Mouse (Mus musculus) liver, embryonic 15.5 days (tissue): Measurements from ENCODE around the gene Wfdc12. TPM values are rescaled to one million over a fixed set of nuclear protein-coding genes. Genes with fewer than 3 reads are reported as not detected.

Experiments used
- ATAC-seq: fragments of 200-750 bp; cut with Nextera tagmentation; 2 replicates; pipeline ENCODE4 v1.8.0; 2017; ENCODE audit warnings: moderate number of reproducible peaks, mild to moderate bottlenecking, moderate library complexity; ENCODE audit not compliant: insufficient read depth
- H3K27ac ChIP-seq: fragments of 300-500 bp; sonication (generic); replicated peaks from 2 replicates; pipeline ENCODE4 v1.5.1; 2015; ENCODE audit warnings: mild to moderate bottlenecking, inconsistent platforms
- H3K27me3 ChIP-seq: fragments of 300-500 bp; sonication (generic); 2 replicates; pipeline ENCODE4 v1.6.1; 2015; ENCODE audit warnings: mild to moderate bottlenecking, inconsistent platforms
- H3K36me3 ChIP-seq: fragments of 300-500 bp; sonication (generic); replicated peaks from 2 replicates; pipeline ENCODE4 v1.6.1; 2015; ENCODE audit warnings: moderate library complexity, mild to moderate bottlenecking, inconsistent platforms
- H3K4me1 ChIP-seq: fragments of 300-500 bp; sonication (generic); replicated peaks from 2 replicates; pipeline ENCODE4 v1.6.1; 2015; ENCODE audit warnings: inconsistent platforms
- H3K4me2 ChIP-seq: fragments of 300-500 bp; sonication (generic); 2 replicates; pipeline ENCODE4 v1.6.1; 2015; ENCODE audit warnings: moderate library complexity, mild to moderate bottlenecking, inconsistent platforms
- H3K4me3 ChIP-seq: fragments of 300-500 bp; sonication (generic); replicated peaks from 2 replicates; pipeline ENCODE4 v1.5.1; 2015; ENCODE audit warnings: mild to moderate bottlenecking, inconsistent platforms
- H3K9ac ChIP-seq: fragments of 300-500 bp; sonication (generic); 2 replicates; pipeline ENCODE4 v1.6.1; 2015; ENCODE audit warnings: moderate library complexity, mild to moderate bottlenecking, inconsistent platforms
- H3K9me3 ChIP-seq: fragments of 300-500 bp; sonication (generic); replicated peaks from 2 replicates; pipeline ENCODE4 v1.6.1; 2016; ENCODE audit warnings: inconsistent platforms
- WGBS: fragments of 180-500 bp; shearing (Covaris S2); methylation state at CpG from one replicate; pipeline ENCODE4 v1.1.7; 2015; ENCODE audit warnings: mixed read lengths; ENCODE audit not compliant: insufficient replicate concordance; 5-methylcytosine and 5-hydroxymethylcytosine counted together
- polyA plus RNA-seq: library from polyadenylated mRNA; unstranded; fragments of >200 nt; fragmentation: Nextera tagmentation; extraction: Ambion mirVana; gene quantifications from 2 replicates; pipeline ENCODE4 v1.2.1, GENCODE M21; 2015

The Wfdc12 gene
- polyA plus RNA-seq, 1 experiment from 2014 or later = not detected

- H3K9ac ChIP-seq = no peak overlapping the region
- ATAC-seq = no peak
- no peak overlapping the region for H3K27ac ChIP-seq
- WGBS = 65% methylated on average over 5 of the region's 5 CpGs
- H3K27me3 ChIP-seq = no peaks in the 10 kb centered on the region
- no peaks in the 10 kb centered on the region for H3K9me3 ChIP-seq
- no peak overlapping the region for H3K4me2 ChIP-seq
- H3K36me3 ChIP-seq = no peaks in the 10 kb centered on the region
- H3K4me1 ChIP-seq = no peaks in the 10 kb centered on the region
- H3K4me3 ChIP-seq = no peak overlapping the region
Observed at GRCm38 (mm10) chr2:164196700-164196990, 6.2 kb upstream of the Wfdc12 start.

- Histone ChIP-seq H3K4me2 (no peak overlapping the region), H3K27ac (no peak overlapping the region), H3K9ac (no peak overlapping the region), H3K9me3 (no peaks in the 10 kb centered on the region), H3K27me3 (no peaks in the 10 kb centered on the region), H3K4me3 (no peak overlapping the region), H3K36me3 (no peaks in the 10 kb centered on the region), H3K4me1 (no peaks in the 10 kb centered on the region)
- 64% methylated on average over 5 of the region's 5 CpGs for WGBS
- no peak for ATAC-seq
Observed at GRCm38 (mm10) chr2:164195971-164196699, 5.7 kb upstream of the Wfdc12 start.

GRCm38 (mm10) chr2:164194959-164195630 is 4.7 kb upstream of the Wfdc12 start:
- Histone ChIP-seq H3K36me3 (no peaks in the 10 kb centered on the region), H3K4me2 (no peak overlapping the region), H3K4me3 (no peak overlapping the region), H3K9me3 (no peaks in the 10 kb centered on the region), H3K4me1 (no peaks in the 10 kb centered on the region), H3K27ac (no peak overlapping the region), H3K9ac (no peak overlapping the region), H3K27me3 (no peaks in the 10 kb centered on the region)
- WGBS = 48% methylated on average over 5 of the region's 5 CpGs
- no peak for ATAC-seq

GRCm38 (mm10) chr2:164192279-164192678 is 1.9 kb upstream of the Wfdc12 start:
- Histone ChIP-seq H3K4me2 (no peak overlapping the region), H3K9ac (no peak overlapping the region), H3K4me3 (no peak overlapping the region), H3K9me3 (no peaks in the 10 kb centered on the region), H3K27me3 (no peaks in the 10 kb centered on the region), H3K27ac (no peak overlapping the region), H3K4me1 (no peaks in the 10 kb centered on the region), H3K36me3 (no peaks in the 10 kb centered on the region)
- ATAC-seq = no peak

DNA sequence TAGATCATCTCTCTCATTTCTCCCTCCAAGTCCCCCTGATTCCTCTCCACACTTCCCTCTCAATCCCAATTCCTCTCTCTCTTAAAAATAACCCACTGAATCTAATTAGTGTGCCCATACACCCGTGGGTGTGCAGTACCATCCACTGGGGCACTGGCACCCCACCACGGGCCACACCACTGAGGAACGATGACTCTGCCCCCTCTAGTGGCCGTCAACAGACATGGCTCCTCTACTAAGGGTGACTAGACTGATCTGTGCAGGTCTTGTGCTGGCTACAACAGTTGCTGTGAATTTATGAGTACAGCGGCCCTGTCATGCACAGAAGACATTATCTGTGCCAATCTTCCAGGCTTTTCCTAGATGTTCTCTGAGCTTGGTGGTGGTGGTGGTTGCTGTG is 1.7 kb downstream of the Wfdc12 start:
- ATAC-seq = no peak
- 18% methylated on average over 5 of the region's 5 CpGs for WGBS
- no peak overlapping the region for H3K9ac ChIP-seq

DNA sequence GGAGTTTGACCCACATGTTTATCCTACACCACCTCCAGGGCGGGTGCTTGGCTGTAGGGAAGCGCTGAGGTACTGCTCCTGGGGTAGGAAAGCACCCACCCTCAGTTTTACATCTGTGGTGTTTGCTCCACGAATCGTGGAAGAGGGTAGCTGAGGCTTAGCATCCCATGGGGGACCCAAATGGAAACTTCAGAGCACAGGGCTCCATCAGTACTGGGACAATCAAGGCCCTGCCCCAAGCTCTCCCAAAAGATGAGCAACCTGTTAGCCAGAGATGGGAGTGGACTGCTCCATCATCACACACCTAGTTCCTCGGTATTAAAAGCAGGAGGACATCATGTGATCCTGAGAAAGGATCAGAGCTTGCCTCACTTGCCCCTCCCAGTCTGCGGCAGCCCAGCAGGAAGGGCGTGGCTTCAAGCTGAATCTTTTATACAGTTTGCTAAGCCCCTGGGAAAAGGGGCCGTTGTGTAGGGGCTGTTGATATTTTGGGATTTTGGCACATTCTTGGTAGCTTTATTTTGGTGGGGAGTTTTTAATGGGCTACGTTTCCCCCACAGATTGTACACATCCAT is 6.2 kb downstream of the Wfdc12 start:
- no peaks in the 10 kb centered on the region for H3K36me3 ChIP-seq
- no peaks in the 10 kb centered on the region for H3K4me1 ChIP-seq
- no peak for ATAC-seq
- H3K4me3 ChIP-seq = no peak overlapping the region
- H3K27me3 ChIP-seq = no peaks in the 10 kb centered on the region
- H3K27ac ChIP-seq = no peak overlapping the region
- no peak overlapping the region for H3K4me2 ChIP-seq
- no peaks in the 10 kb centered on the region for H3K9me3 ChIP-seq
- WGBS = 29% methylated on average over 9 of the region's 9 CpGs
- no peak overlapping the region for H3K9ac ChIP-seq

More for the DNA sequence above, 1.7 kb downstream of the Wfdc12 start:
- Histone ChIP-seq H3K4me2 (no peak overlapping the region), H3K4me1 (no peaks in the 10 kb centered on the region), H3K9me3 (no peaks in the 10 kb centered on the region), H3K4me3 (no peak overlapping the region), H3K36me3 (no peaks in the 10 kb centered on the region), H3K27ac (no peak overlapping the region), H3K27me3 (no peaks in the 10 kb centered on the region)

DNA sequence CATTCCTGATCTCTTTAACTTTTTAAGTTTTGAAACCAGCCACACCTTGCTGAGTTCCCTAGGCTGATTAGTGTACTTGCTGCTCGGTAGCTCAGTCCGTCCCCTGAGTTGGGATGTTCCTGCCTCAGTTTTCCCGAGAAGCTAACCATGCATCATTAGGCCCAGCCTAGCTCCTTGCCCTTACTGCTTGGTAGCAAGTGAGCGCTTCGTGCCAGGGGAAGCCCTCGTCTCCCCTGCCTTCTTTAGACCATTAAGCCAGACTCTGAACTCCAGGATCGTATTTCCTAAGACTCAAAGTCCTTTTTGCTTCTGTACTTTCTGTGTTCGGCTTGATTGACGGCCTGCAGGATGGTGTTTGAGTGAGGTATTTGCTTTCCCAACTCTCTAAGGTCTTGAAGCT is 7.1 kb downstream of the Wfdc12 start:
- H3K27ac ChIP-seq = no peak overlapping the region

GRCm38 (mm10) chr2:164182692-164183255 is 7.6 kb downstream of the Wfdc12 start, which contains the start of gene Wfdc5:
Gene Wfdc5 (minus strand): TSS chr2:164182742.
- H3K27me3 ChIP-seq = no peaks in the 10 kb centered on the region
- H3K9me3 ChIP-seq = no peaks in the 10 kb centered on the region
- ATAC-seq = no peak
- no peak within 1 kb of the TSS for H3K4me3 ChIP-seq
- H3K9ac ChIP-seq = no peak within 1 kb of the TSS
- no peak within 1 kb of the TSS for H3K27ac ChIP-seq
- no peak within 1 kb of the TSS for H3K4me2 ChIP-seq
- WGBS = 50% methylated on average over 7 of the region's 7 CpGs
- H3K4me1 ChIP-seq = no peaks in the 10 kb centered on the region
- H3K36me3 ChIP-seq = no peaks in the 10 kb centered on the region

More for the DNA sequence above, 7.1 kb downstream of the Wfdc12 start:
- no peaks in the 10 kb centered on the region for H3K4me1 ChIP-seq
- H3K9ac ChIP-seq = no peak overlapping the region
- no peaks in the 10 kb centered on the region for H3K36me3 ChIP-seq
- no peaks in the 10 kb centered on the region for H3K27me3 ChIP-seq
- WGBS = 55% methylated on average over 9 of the region's 9 CpGs
- no peak for ATAC-seq
- no peaks in the 10 kb centered on the region for H3K9me3 ChIP-seq
- H3K4me3 ChIP-seq = no peak overlapping the region
- no peak overlapping the region for H3K4me2 ChIP-seq

DNA sequence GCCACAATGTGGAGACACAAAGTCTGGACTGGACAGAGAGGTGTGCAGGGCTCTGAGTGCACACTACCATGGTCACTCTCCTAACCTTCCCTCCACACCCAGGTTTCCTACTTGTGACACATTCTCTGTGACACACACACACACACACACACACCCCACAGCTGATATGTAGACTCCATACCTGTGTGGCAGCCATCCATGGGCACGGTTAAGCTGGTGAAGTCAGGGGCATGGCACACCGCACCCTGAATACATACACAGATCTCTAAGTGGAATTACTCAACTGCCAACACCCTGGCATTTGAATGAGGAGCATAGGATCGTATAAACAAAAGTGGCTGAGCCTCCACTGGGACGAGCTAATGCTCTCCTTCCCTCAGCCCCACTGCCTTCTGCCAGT is 9.6 kb downstream of the Wfdc12 start:
- Histone ChIP-seq H3K4me2 (no peak overlapping the region), H3K27me3 (no peaks in the 10 kb centered on the region), H3K27ac (no peak overlapping the region), H3K4me1 (no peaks in the 10 kb centered on the region), H3K9me3 (no peaks in the 10 kb centered on the region), H3K9ac (no peak overlapping the region), H3K36me3 (no peaks in the 10 kb centered on the region), H3K4me3 (no peak overlapping the region)
- WGBS = 67% methylated on average over 4 of the region's 4 CpGs
- ATAC-seq = no peak

- 27% methylated on average over 3 of the region's 3 CpGs for WGBS
- ATAC-seq = no peak
- H3K9me3 ChIP-seq = no peaks in the 10 kb centered on the region
Observed at GRCm38 (mm10) chr2:164180124-164180523, 10.3 kb downstream of the Wfdc12 start.

DNA sequence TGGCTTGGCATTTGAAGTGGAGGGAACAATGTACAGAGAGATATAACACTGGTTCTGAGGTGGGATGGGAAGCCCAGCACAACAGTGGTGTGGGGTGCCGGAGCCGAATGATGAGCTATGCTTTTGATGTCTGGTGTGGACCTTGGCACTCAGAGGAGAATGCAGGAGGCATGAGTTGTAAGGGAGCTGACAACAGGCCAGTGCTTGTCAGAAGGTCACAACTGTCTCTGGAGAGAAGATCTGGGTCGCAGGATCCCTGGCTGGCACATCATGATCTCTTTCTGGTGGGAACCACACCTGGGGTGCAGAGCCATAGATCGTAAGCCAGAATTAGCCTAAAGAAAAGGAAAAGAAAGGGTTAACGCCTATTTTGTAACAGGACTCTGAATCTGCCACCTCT is 12.6 kb downstream of the Wfdc12 start:
- no peak for ATAC-seq
- H3K9ac ChIP-seq = no peak overlapping the region
- 70% methylated on average over 5 of the region's 5 CpGs for WGBS
- no peak overlapping the region for H3K4me3 ChIP-seq
- no peak overlapping the region for H3K4me2 ChIP-seq
- H3K27ac ChIP-seq = no peak overlapping the region
- no peaks in the 10 kb centered on the region for H3K36me3 ChIP-seq
- H3K27me3 ChIP-seq = peaks cover 9% of the 10 kb centered on the region
- H3K4me1 ChIP-seq = no peaks in the 10 kb centered on the region
- no peaks in the 10 kb centered on the region for H3K9me3 ChIP-seq

More at GRCm38 (mm10) chr2:164180124-164180523, 10.3 kb downstream of the Wfdc12 start:
- H3K27ac ChIP-seq = no peak overlapping the region
- H3K36me3 ChIP-seq = no peaks in the 10 kb centered on the region
- H3K27me3 ChIP-seq = no peaks in the 10 kb centered on the region
- H3K4me1 ChIP-seq = no peaks in the 10 kb centered on the region
- H3K4me2 ChIP-seq = no peak overlapping the region
- H3K9ac ChIP-seq = no peak overlapping the region
- no peak overlapping the region for H3K4me3 ChIP-seq
